Mouse (Mus musculus) embryonic facial prominence, embryonic 13.5 days (tissue): ENCODE measurements around the gene Ralgapa2. TPM values are rescaled to one million over a fixed set of nuclear protein-coding genes. Genes with fewer than 3 reads are reported as not detected.

Experiments used
- ATAC-seq: fragments of 200-750 bp; cut with Nextera tagmentation; 2 replicates; pipeline ENCODE4 v1.8.0; 2017; ENCODE audit warnings: low read depth; ENCODE audit not compliant: insufficient number of reproducible peaks, insufficient read depth, low FRiP score, low TSS enrichment
- H3K27ac ChIP-seq: fragments of 300-500 bp; sonication (generic); 2 replicates; pipeline ENCODE4 v1.5.1; 2015; ENCODE audit warnings: moderate library complexity, mild to moderate bottlenecking, inconsistent platforms
- H3K27me3 ChIP-seq: fragments of 300-500 bp; sonication (generic); 2 replicates; pipeline ENCODE4 v1.6.1; 2015; ENCODE audit warnings: mild to moderate bottlenecking, inconsistent platforms
- H3K36me3 ChIP-seq: fragments of 300-500 bp; sonication (generic); 2 replicates; pipeline ENCODE4 v1.6.1; 2015; ENCODE audit warnings: mild to moderate bottlenecking, inconsistent platforms
- H3K4me1 ChIP-seq: fragments of 300-500 bp; sonication (generic); 2 replicates; pipeline ENCODE4 v1.6.1; 2015; ENCODE audit warnings: inconsistent platforms
- H3K4me2 ChIP-seq: fragments of 300-500 bp; sonication (generic); 2 replicates; pipeline ENCODE4 v1.6.1; 2015; ENCODE audit warnings: moderate library complexity, mild to moderate bottlenecking, inconsistent platforms
- H3K4me3 ChIP-seq: fragments of 300-500 bp; sonication (generic); 2 replicates; pipeline ENCODE4 v1.5.1; 2015; ENCODE audit warnings: mild to moderate bottlenecking, inconsistent platforms
- H3K9ac ChIP-seq: fragments of 300-500 bp; sonication (generic); 2 replicates; pipeline ENCODE4 v1.6.1; 2015; ENCODE audit warnings: mild to moderate bottlenecking, inconsistent platforms
- H3K9me3 ChIP-seq: fragments of 300-500 bp; sonication (generic); 2 replicates; pipeline ENCODE4 v1.6.1; 2016; ENCODE audit warnings: inconsistent platforms
- WGBS: fragments of 180-500 bp; shearing (Covaris S2); methylation state at CpG from one replicate; pipeline ENCODE4 v1.1.7; 2015; ENCODE audit warnings: mixed read lengths; 5-methylcytosine and 5-hydroxymethylcytosine counted together
- polyA plus RNA-seq: library from polyadenylated mRNA; unstranded; fragments of >200 nt; fragmentation: Nextera tagmentation; extraction: Ambion mirVana; gene quantifications from 2 replicates; pipeline ENCODE4 v1.2.1, GENCODE M21; 2015

Ralgapa2 gene
- polyA plus RNA-seq, 1 experiment from 2014 or later = 8.1 TPM

DNA sequence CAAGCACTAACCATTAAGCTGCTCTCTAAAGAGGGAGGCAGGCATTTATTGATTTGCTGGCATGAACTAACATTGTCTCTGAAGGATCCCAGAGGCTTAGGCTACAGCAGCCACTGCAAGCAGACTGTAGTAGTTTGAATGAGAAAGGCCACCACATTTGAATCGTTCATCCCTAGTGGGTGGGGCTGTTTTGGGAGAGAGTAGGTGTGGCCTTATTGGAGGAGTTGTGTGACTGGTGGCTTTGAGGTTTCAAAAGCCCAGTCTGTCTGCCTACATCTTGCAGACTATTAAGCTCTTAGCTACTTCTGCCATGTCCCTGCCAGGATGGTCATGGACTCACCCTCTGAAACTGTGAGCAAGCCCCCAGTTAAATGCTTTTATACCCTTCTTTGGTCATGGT is 15.1 kb downstream of the Ralgapa2 start:
- no peak overlapping the region for H3K4me3 ChIP-seq
- H3K9ac ChIP-seq = no peak overlapping the region
- no peak for ATAC-seq
- no peak overlapping the region for H3K4me2 ChIP-seq
- no peaks in the 10 kb centered on the region for H3K4me1 ChIP-seq
- H3K9me3 ChIP-seq = no peaks in the 10 kb centered on the region
- no peak overlapping the region for H3K27ac ChIP-seq
- whole genome bisulfite sequencing = 55% methylated on average over 1 of the region's 1 CpGs
- no peaks in the 10 kb centered on the region for H3K36me3 ChIP-seq
- H3K27me3 ChIP-seq = no peaks in the 10 kb centered on the region

DNA sequence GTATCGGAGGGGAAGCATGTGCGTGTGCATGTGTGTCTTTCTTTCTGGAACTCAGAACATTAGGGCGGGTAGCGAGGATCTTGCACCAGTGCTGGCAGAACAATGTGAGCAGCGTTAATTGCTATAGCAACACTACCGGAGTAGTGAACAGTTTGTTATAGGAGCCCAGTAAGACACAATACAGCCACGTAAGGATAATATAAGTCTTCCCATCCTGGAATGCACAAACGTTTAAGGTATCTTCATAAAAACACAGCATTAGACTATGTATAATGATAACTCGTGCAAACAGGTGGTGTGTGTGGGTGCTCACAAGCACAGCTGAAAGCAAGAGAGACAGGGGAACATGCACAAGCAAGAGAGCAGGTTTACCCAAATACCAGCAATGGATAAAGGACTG is 16.4 kb downstream of the Ralgapa2 start:
- no peak for ATAC-seq
- Histone ChIP-seq H3K27me3 (no peaks in the 10 kb centered on the region), H3K36me3 (no peaks in the 10 kb centered on the region), H3K9ac (no peak overlapping the region), H3K9me3 (no peaks in the 10 kb centered on the region), H3K4me1 (no peaks in the 10 kb centered on the region), H3K4me2 (no peak overlapping the region), H3K4me3 (no peak overlapping the region), H3K27ac (no peak overlapping the region)
- WGBS = 85% methylated on average over 9 of the region's 9 CpGs

DNA sequence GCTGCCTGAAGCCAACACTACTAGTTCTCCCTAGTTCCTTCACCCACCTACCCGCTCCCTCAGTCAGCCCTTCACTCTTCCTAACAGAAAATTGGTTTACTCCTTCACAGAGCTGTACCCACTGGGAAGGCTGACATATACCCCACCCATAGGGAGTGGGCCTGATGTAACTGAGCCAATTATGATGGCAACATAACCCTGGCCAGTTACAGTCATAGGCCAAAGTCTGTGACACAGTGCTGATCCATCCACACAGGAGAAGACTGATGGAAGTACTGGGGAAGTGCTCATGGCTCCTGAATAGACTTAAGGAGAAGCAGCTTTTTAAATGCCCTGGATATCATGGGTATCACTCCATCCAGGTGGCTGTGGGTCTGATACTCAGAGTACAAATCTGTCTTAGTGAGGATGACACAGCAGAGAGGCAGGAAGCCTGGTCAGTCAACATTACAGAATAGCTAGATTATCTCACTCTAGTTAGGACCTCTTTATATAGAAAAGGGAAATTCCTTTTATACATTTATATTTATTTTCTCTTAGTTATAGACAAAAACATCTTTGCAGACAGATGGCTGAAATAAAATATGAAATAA is 18.7 kb downstream of the Ralgapa2 start:
- H3K27ac ChIP-seq = no peak overlapping the region
- H3K4me2 ChIP-seq = no peak overlapping the region
- H3K9me3 ChIP-seq = no peaks in the 10 kb centered on the region
- no peaks in the 10 kb centered on the region for H3K36me3 ChIP-seq
- ATAC-seq = no peak
- H3K4me3 ChIP-seq = no peak overlapping the region
- H3K4me1 ChIP-seq = no peaks in the 10 kb centered on the region
- 83% methylated on average over 1 of the region's 1 CpGs for WGBS
- H3K27me3 ChIP-seq = no peaks in the 10 kb centered on the region
- no peak overlapping the region for H3K9ac ChIP-seq

DNA sequence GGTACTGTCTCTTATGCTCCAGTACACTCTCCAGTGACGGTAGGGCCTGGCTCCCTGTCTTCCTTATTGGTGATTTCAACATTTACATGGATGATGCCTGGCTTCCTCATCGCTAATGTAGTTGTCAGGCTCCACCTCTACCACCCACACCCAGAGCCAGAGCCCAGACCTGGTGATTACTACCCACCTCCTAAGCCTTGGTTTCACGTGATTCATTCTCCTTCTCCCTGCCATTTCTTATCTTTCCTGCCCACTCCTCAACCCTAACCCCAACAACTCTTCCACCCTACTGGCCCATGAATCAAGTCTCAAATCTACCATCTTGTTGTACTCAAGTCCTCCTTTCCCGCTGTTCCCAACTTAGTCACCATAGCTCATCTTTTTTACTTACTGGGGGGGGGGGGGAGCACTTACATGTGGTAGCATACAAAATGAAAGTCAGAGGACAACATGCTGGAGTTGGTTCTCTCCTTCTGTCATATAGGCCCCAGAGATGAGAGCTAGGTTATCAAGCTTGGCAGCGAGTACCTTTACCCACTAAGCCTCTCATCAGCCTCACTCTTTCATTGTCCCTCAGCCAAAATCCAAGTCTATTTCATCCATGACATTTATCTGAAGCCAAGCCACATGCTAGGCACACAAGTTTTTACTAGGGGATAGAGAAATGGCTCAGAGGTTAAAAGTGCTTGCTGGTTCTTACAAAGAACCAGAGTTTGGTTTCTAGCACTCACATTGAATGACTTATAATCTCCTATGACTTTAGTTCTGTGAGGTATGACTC is 20.1 kb downstream of the Ralgapa2 start:
- Histone ChIP-seq H3K36me3 (no peaks in the 10 kb centered on the region), H3K9me3 (no peaks in the 10 kb centered on the region), H3K9ac (no peak overlapping the region), H3K27me3 (no peaks in the 10 kb centered on the region), H3K4me2 (no peak overlapping the region), H3K27ac (no peak overlapping the region), H3K4me1 (no peaks in the 10 kb centered on the region), H3K4me3 (no peak overlapping the region)
- WGBS = 93% methylated on average over 5 of the region's 5 CpGs
- ATAC-seq = no peak

DNA sequence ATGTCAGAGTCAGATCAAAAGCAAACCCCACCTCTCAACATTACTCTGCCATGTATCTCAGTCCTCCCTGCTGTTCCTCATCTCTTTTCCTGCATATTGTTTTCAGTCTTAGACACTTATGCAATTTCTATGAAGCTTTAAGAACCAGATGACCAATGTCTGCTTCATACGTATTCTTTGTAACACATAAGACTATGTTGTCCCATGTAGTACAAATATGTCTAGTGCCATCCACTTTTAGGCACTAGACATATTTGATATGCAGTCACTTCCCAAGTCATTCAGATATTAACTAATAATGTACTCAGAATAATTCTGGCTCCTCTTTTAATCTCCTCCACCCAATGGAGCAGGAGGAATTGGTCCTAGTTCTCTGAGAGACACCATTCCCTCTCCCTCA is 21.2 kb downstream of the Ralgapa2 start:
- no peaks in the 10 kb centered on the region for H3K36me3 ChIP-seq
- H3K27ac ChIP-seq = no peak overlapping the region
- no peaks in the 10 kb centered on the region for H3K9me3 ChIP-seq
- no peak overlapping the region for H3K4me3 ChIP-seq
- no peak overlapping the region for H3K9ac ChIP-seq
- no peak overlapping the region for H3K4me2 ChIP-seq
- no peak for ATAC-seq
- H3K27me3 ChIP-seq = no peaks in the 10 kb centered on the region
- no peaks in the 10 kb centered on the region for H3K4me1 ChIP-seq
- 93% methylated on average over 1 of the region's 1 CpGs for WGBS

DNA sequence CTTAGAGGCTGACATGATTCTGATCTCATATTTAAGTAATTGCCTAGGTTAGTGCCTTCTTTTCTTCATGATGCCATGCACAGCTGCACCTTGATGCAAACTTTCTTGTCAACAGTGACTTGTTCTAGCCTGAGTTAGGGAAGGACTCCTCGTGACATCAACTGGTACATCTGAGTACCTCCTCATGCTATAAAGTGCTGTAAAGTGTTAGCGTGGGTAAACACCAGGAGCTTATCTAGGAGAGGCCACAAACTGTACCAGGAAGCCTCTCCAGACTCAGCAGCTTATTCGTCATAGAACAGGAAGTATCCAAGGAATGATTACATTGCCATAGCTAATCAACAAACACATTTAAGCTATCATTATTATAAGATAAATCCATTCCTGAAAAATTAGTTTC is 23.9 kb downstream of the Ralgapa2 start:
- 86% methylated on average over 3 of the region's 3 CpGs for WGBS

DNA sequence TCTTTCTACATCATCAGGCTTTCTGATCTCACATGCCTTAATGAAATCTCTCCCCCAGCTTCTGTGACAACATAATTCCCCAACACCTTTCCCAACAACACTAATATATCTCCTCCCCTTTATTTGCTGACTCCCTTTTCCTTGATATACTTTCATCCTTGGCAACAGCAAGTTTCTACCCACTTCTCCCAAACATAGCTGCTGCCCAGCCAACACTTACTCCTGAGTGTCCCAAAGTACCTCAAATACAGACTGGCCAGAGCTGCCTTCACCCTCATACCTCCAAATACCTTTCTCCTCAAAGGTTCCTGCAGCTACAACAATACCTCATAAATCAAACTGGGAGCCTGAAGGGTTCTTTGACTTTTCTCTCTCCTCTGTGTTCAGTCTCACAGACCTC is 29.3 kb downstream of the Ralgapa2 start:
- Histone ChIP-seq H3K4me2 (no peak overlapping the region), H3K9me3 (no peaks in the 10 kb centered on the region), H3K36me3 (no peaks in the 10 kb centered on the region), H3K9ac (no peak overlapping the region), H3K4me3 (no peak overlapping the region), H3K27me3 (no peaks in the 10 kb centered on the region), H3K27ac (no peak overlapping the region), H3K4me1 (no peaks in the 10 kb centered on the region)
- no peak for ATAC-seq

More for the DNA sequence above, 23.9 kb downstream of the Ralgapa2 start:
- Histone ChIP-seq H3K9me3 (no peaks in the 10 kb centered on the region), H3K4me2 (no peak overlapping the region), H3K4me3 (no peak overlapping the region), H3K27me3 (no peaks in the 10 kb centered on the region), H3K27ac (no peak overlapping the region), H3K9ac (no peak overlapping the region), H3K4me1 (no peaks in the 10 kb centered on the region), H3K36me3 (no peaks in the 10 kb centered on the region)
- no peak for ATAC-seq

DNA sequence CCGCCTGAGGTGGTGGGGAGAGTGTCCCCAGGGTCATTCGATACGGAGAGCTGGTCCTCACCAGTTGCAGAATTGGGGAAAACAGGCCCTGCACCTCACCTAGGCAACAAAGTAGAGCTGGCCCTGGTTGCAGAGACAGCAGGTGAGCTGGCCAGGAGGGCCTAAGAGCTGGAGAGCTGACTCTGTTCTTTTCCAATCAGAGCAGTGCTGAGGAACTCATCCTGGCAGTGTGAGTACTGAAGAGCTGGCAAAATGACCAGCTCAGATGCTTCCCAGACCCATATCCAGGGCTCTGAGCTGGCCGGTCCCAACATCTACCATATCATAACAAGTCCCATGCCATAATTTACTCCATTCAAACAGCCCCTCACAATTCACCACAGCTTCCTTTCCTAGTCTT is 34.7 kb downstream of the Ralgapa2 start:
- Histone ChIP-seq H3K27me3 (no peaks in the 10 kb centered on the region), H3K9me3 (no peaks in the 10 kb centered on the region), H3K4me1 (no peaks in the 10 kb centered on the region), H3K36me3 (no peaks in the 10 kb centered on the region), H3K9ac (no peak overlapping the region), H3K4me2 (no peak overlapping the region), H3K27ac (no peak overlapping the region), H3K4me3 (no peak overlapping the region)
- 84% methylated on average over 4 of the region's 4 CpGs for WGBS
- ATAC-seq = no peak

DNA sequence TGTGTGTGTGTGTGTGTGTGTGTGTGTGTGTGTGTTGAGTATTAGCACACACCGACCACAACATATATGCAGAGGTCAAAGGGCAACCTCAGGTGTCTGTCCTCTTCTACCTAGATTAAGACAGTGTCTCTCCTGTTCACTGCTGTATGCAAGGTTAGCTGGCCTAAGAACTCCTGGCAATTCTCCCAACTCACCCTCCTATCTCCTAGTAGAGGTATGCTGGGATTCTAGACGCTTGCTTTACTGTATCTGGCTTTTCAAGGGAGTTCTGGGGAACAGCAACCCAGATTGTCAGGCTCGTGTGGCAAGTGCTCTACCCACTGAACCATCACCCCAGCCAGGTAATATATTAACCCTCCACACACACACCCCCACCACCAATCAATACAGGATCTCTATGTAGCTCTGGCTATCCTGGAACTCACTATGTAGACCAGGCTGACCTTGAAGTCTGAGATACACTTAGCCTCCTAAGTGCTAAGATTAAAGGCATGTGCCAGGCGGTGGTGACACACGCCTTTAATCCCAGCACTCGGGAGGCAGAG is 35.6 kb downstream of the Ralgapa2 start:
- Histone ChIP-seq H3K4me2 (no peak overlapping the region), H3K9me3 (no peaks in the 10 kb centered on the region), H3K27ac (no peak overlapping the region), H3K4me1 (no peaks in the 10 kb centered on the region), H3K27me3 (no peaks in the 10 kb centered on the region), H3K4me3 (no peak overlapping the region), H3K9ac (no peak overlapping the region), H3K36me3 (no peaks in the 10 kb centered on the region)
- WGBS = 89% methylated on average over 6 of the region's 6 CpGs
- ATAC-seq = no peak

DNA sequence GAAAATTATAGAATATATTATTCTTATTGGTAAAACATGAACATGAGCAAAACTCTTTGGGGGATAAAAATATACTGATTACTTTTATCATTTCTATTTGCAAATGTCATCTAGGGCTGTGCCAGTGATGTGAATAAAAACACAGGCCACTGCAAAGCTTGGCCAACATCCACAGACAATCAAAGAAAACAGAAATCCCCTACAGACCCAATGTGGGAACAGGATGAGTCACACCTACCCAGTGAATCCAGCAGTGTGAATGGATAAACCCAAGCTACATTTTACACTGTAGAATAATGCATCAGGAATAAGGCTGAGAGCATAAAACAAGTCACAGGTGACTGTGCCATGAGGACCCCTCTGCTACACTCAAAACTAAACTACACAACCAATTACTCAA is 36.1 kb downstream of the Ralgapa2 start:
- no peak overlapping the region for H3K9ac ChIP-seq
- H3K4me1 ChIP-seq = no peaks in the 10 kb centered on the region
- no peak overlapping the region for H3K27ac ChIP-seq
- no peaks in the 10 kb centered on the region for H3K27me3 ChIP-seq
- no peaks in the 10 kb centered on the region for H3K9me3 ChIP-seq
- ATAC-seq = no peak
- H3K4me2 ChIP-seq = no peak overlapping the region
- H3K36me3 ChIP-seq = no peaks in the 10 kb centered on the region
- no peak overlapping the region for H3K4me3 ChIP-seq

DNA sequence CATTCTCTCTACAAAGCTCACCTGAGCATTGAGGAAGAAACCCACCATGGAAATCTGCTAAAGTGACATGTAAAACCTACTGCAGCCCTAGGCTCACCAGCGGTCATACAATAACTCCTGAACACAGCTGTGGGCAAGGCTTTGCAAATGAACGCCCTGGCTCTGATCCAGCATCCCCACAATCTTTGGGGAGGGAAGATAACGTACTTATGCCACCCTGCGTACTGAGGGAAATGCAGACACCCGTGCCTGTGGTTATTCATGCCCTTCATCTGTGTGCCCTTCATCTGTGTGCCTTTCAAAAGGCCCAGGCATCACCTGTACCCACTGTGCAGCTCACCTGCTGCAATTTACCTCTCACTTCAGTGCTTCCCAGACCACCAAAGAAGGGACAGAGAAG is 41.2 kb downstream of the Ralgapa2 start:
- Histone ChIP-seq H3K9ac (no peak overlapping the region), H3K4me3 (no peak overlapping the region), H3K9me3 (no peaks in the 10 kb centered on the region), H3K4me2 (no peak overlapping the region), H3K4me1 (no peaks in the 10 kb centered on the region), H3K36me3 (no peaks in the 10 kb centered on the region), H3K27ac (no peak overlapping the region), H3K27me3 (no peaks in the 10 kb centered on the region)
- WGBS = 62% methylated on average over 5 of the region's 5 CpGs
- no peak for ATAC-seq

DNA sequence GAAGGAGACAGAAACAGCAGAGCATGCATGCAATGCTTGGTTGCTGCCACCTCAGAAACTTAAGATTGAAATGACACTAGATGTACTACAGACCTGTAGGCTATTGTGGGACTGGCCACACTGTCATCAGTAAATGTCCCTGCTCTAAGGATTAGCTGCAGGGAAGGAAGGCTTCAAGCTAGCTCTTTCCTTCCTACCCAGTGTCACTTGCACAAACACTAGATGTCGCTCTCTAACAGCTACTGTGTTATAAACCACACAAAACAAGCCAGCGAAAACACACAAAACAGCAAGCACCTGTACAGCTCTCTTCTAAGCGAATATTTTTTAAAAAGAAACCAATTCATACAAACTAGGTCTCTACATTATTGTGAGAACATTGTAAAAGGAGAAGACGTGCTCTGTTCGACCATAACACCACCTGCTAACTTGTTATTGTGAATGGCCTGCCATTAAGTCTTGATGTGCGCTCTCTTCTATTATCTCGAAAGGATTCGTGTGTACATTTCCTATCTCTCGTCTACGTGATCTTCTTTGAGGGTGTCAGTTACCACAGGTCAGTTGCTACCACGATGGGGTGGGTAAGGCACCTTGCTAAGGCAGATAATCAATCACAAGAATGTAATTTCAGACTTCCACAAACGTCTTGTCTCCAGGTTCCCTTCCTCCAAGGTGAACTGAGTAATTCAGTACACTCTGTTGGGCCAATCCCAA is 42.3 kb downstream of the Ralgapa2 start:
- H3K9ac ChIP-seq = no peak overlapping the region
- no peak for ATAC-seq
- no peak overlapping the region for H3K4me3 ChIP-seq
- WGBS = 61% methylated on average over 12 of the region's 12 CpGs
- no peaks in the 10 kb centered on the region for H3K27me3 ChIP-seq
- peaks cover 3% of the 10 kb centered on the region; the same call in 1 of the 2 replicates for H3K4me1 ChIP-seq
- H3K36me3 ChIP-seq = no peaks in the 10 kb centered on the region
- H3K27ac ChIP-seq = no peak overlapping the region
- no peaks in the 10 kb centered on the region for H3K9me3 ChIP-seq
- H3K4me2 ChIP-seq = no peak overlapping the region
